24 mouse cellular contexts compared by ENCODE assay signal in the genomic region with DNA sequence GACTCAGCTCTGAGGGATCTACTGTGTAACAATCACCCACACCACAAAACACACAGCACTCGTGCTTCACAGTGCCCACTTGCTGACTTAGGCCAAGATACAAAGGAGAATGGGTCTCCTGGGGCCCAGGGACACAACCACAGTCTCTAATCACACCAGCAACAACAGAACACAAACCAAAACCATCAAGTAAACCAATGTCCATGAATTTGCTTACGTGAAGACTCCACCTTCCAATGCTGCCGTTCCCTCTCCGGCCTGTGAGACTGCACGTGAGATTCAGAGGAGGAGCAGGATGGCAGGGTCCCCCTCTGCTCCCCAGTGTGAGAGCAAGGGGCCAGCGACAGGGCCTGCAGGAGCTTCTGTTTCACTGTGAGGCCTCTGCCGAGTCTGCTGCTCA. TPM values are rescaled to one million over a fixed set of nuclear protein-coding genes. Genes with fewer than 3 reads are reported as not detected.
DNase-seq lines count a peak whose midpoint lies in the region; ATAC-seq and TF ChIP-seq lines count a peak whose summit lies in the region.
"Had no signal": no experiment of that assay in that cellular context is flagged by ENCODE, and none has a peak within 500 bp of the region (broad histone marks: within the 10 kb centered on the region; RNA-seq: fewer than 3 reads in every experiment).

No protein-coding gene starts in this region.

- peaks cover 96% of the 10 kb centered on the region for H3K36me3 ChIP-seq in forebrain, embryonic 12.5 days (replicated peaks)
- H3K36me3 ChIP-seq in forebrain, embryonic 14.5 days (ENCODE audit: control insufficient read depth, insufficient read depth, low read length), result peaks cover 96% of the 10 kb centered on the region
- peaks cover 60% of the 10 kb centered on the region for H3K36me3 ChIP-seq in ES-E14 (ENCODE audit: control insufficient read depth, insufficient read depth, low read length, poor library complexity, severe bottlenecking)

- no peaks in the 10 kb centered on the region for H3K9me3 ChIP-seq in forebrain, embryonic 12.5 days
- no peaks in the 10 kb centered on the region for H3K9me3 ChIP-seq in forebrain, embryonic 14.5 days (replicated peaks; ENCODE audit: control insufficient read depth, low read length)
- no peaks in the 10 kb centered on the region for H3K9me3 ChIP-seq in ES-E14 (ENCODE audit: control insufficient read depth, insufficient read depth, low read depth, low read length)
- H3K9me3 ChIP-seq: embryonic facial prominence, embryonic 12.5 days; hindbrain, embryonic 12.5 days; hindbrain, embryonic 15.5 days had no signal

- H3K9ac ChIP-seq in forebrain, embryonic 12.5 days, result no peak overlapping the region
- no peak overlapping the region for H3K9ac ChIP-seq in forebrain, embryonic 14.5 days (ENCODE audit: low read length)
- H3K9ac ChIP-seq in ES-E14 (ENCODE audit: insufficient read depth, low read depth, low read length, poor library complexity, severe bottlenecking), result peak overlapping the region; percentile 55; the same call in 1 of the 2 replicates
- H3K9ac ChIP-seq: embryonic facial prominence, embryonic 12.5 days; embryonic facial prominence, embryonic 15.5 days; hindbrain, embryonic 12.5 days; hindbrain, embryonic 15.5 days had no signal

- in situ Hi-C loops in ES-E14 (cut with MboI; ENCODE audit: low sequenced_read_pairs in 2 of 2, unreplicated experiment in 2 of 2), result no loop called here

- 86% methylated on average over 7 of the region's 7 CpGs for WGBS in forebrain, embryonic 12.5 days
- 93% methylated on average over 7 of the region's 7 CpGs for WGBS in forebrain, embryonic 14.5 days

- 0 out of 2 replicates have a peak overlapping the region, but pooled peaks have one; percentile 19 for H3K27ac ChIP-seq in forebrain, embryonic 12.5 days
- H3K27ac ChIP-seq in forebrain, embryonic 14.5 days (ENCODE audit: low read depth, low read length), result no peak overlapping the region
- H3K27ac ChIP-seq in layer of hippocampus, adult 2 months, result peak overlapping the region; percentile 20; the same call in 1 of the 2 replicates
- H3K27ac ChIP-seq in ES-E14 (ENCODE audit: insufficient read depth, low read depth, low read length, poor library complexity, severe bottlenecking), result peak overlapping the region; percentile 92
- H3K27ac ChIP-seq: embryonic facial prominence, embryonic 12.5 days; embryonic facial prominence, embryonic 15.5 days; heart, adult 2 months; hindbrain, embryonic 12.5 days; hindbrain, embryonic 15.5 days had no signal

- no peak overlapping the region for H3K4me2 ChIP-seq in forebrain, embryonic 12.5 days
- no peak overlapping the region for H3K4me2 ChIP-seq in forebrain, embryonic 14.5 days (ENCODE audit: low read length)
- H3K4me2 ChIP-seq: embryonic facial prominence, embryonic 12.5 days; embryonic facial prominence, embryonic 15.5 days; heart, embryonic 11.5 days; hindbrain, embryonic 12.5 days; hindbrain, embryonic 15.5 days had no signal

- TF ChIP-seq CTCF in layer of hippocampus, adult 2 months (conservative IDR thresholded peaks at IDR 0.05), result no peak

- ATAC-seq in forebrain, embryonic 12.5 days (ENCODE audit: low FRiP score), result no peak
- no peak for ATAC-seq in forebrain, embryonic 14.5 days
- ATAC-seq: activated CD4-positive, CD25-positive, alpha-beta regulatory T cell, adult 4 months; forebrain, embryonic 16.5 days; intestine, postnatal 0 days had no signal

- no peaks in the 10 kb centered on the region for H3K27me3 ChIP-seq in forebrain, embryonic 12.5 days
- no peaks in the 10 kb centered on the region for H3K27me3 ChIP-seq in forebrain, embryonic 14.5 days (replicated peaks; ENCODE audit: control insufficient read depth, insufficient read depth, low read length)
- H3K27me3 ChIP-seq: CH12.LX; embryonic facial prominence, embryonic 12.5 days; embryonic facial prominence, embryonic 15.5 days; hindbrain, embryonic 12.5 days; hindbrain, embryonic 15.5 days had no signal

- H3K4me1 ChIP-seq in forebrain, embryonic 12.5 days, result no peaks in the 10 kb centered on the region
- H3K4me1 ChIP-seq in forebrain, embryonic 14.5 days (ENCODE audit: control insufficient read depth, insufficient read depth, low read length), result no peaks in the 10 kb centered on the region
- peaks cover 2 to 8% of the 10 kb centered on the region in 2 experiments; a peak in 2 of 4 replicates for H3K4me1 ChIP-seq in ES-E14 (ENCODE audit: control insufficient read depth in 2 of 2, insufficient read depth in 2 of 2, low read length in 2 of 2, poor library complexity in 1 of 2)
- H3K4me1 ChIP-seq: embryonic facial prominence, embryonic 12.5 days; embryonic facial prominence, embryonic 15.5 days; hindbrain, embryonic 12.5 days; hindbrain, embryonic 15.5 days had no signal

- no peak overlapping the region for H3K4me3 ChIP-seq in forebrain, embryonic 12.5 days (replicated peaks)
- H3K4me3 ChIP-seq in forebrain, embryonic 14.5 days (ENCODE audit: low read depth, low read length), result no peak overlapping the region
- H3K4me3 ChIP-seq in layer of hippocampus, adult 2 months, result no peak overlapping the region
- no peak overlapping the region for H3K4me3 ChIP-seq in ES-E14 (ENCODE audit: insufficient read depth in 1 of 2, low read depth in 1 of 2, low read length in 2 of 2, poor library complexity in 1 of 2, severe bottlenecking in 1 of 2)
- H3K4me3 ChIP-seq: embryonic facial prominence, embryonic 12.5 days; embryonic facial prominence, embryonic 15.5 days; heart, adult 2 months; hindbrain, embryonic 12.5 days; hindbrain, embryonic 15.5 days had no signal

- DNase-seq in forebrain, embryonic 14.5 days (ENCODE audit: low spot score), result no peak
- no peak for DNase-seq in layer of hippocampus, adult 2 months (ENCODE audit: low spot score in 2 of 2)
- DNase-seq in layer of hippocampus, adult 18-20 months (ENCODE audit: low spot score in 2 of 2), result no peak
- DNase-seq in ES-E14 (ENCODE audit: low read depth, low spot score) (peak; percentile 37), ZHBTc4 (ENCODE audit: low read depth, low spot score) (peak; percentile 79)
- DNase-seq in embryo, embryonic 9.5 days (ENCODE audit: extremely low spot score), result no peak
- DNase-seq: adrenal gland, postnatal 10 days; B cell, adult 2 months; cerebellum, adult 11 months; cerebellum, adult 8-10 months; cerebellum, postnatal 14 days; gastrocnemius, postnatal 25 days; heart, adult 2 months; kidney, adult 2 months had no signal

TF ChIP-seq in ES-E14, 5 proteins besides CTCF, POLR2A, EP300 and RAD21:
- no peak for TF ChIP-seq ZC3H11A (IDR thresholded peaks at IDR 0.05; ENCODE audit: borderline replicate concordance, low read depth, low read length)
- 0 out of 2 replicates have a peak, but pooled peaks have one; percentile 5 for TF ChIP-seq MAFK (IDR thresholded peaks at IDR 0.05; ENCODE audit: insufficient read depth, low read depth, low read length)

RNA-seq across cellular contexts. Expression of a gene that starts 25.2 kb away (rescaled TPM):
- 123 and 124 TPM in 2 replicates for polyA plus RNA-seq in forebrain, embryonic 12.5 days (2016; fragmentation: Nextera tagmentation; extraction: Ambion mirVana)
- polyA plus RNA-seq in forebrain, embryonic 14.5 days (2014; fragmentation: Nextera tagmentation; extraction: Ambion mirVana), result 101 and 132 TPM in 2 replicates
- total RNA-seq in layer of hippocampus, adult 2 months (2021), result 100 to 1,000 TPM; 403 to 414 TPM
- total RNA-seq in layer of hippocampus, adult 18-20 months (2021), result 100 to 1,000 TPM; 383 to 410 TPM
- total RNA-seq in ES-E14 (2012; rRNA removed), result 27.1 and 28.7 TPM in 2 replicates

Comparison
In these comparisons a context has a peak if more than half of its experiments do, and no peak if none do; other contexts are left out.
1. DNase-seq: peak in ES-E14 (single experiment) and ZHBTc4 (single experiment); none in forebrain, embryonic 14.5 days (single experiment), layer of hippocampus, adult 2 months (0 of 2), layer of hippocampus, adult 18-20 months (0 of 2) and embryo, embryonic 9.5 days (single experiment).
2. RNA of a gene that starts 25.2 kb away (total RNA-seq): 403 to 414 TPM in layer of hippocampus, adult 2 months and 383 to 410 TPM in layer of hippocampus, adult 18-20 months; 27.1 to 28.7 TPM in ES-E14; every median in the first group is over 10 times any median in the second.